Comparison of ENCODE assay signal across 14 mouse cellular contexts in the genomic region with DNA sequence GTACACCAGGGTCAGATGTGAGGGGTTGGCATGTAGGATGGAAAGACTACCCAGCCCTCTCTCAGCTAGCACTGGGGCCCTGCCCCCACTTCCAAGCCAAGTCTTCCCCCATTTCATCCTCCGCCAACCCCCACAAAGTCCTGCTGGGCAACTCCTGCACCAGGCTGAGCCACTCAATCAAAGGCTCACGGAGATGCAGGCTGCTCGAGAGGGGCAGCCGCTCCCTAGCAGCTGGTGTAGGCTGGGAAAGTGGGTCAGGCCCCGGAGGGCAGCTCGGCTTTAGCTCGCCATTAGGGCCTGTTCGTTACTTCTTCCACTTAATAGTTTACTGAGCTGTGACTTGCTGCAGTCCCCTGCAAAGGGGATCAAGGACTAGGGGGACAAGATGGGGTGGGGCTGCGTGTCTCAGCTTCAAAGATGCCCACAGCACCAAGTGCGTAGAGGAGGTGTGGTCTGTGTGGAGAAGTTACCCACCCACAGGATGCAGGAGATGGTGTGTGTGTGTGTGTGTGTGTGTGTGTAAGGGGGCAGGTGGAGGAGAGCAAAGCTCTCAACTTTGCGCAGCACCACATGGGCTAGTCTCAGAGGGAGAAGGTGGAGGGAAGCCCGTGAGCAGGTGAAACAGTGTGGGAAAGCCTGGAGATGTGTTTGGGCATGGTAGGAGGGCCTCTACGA. TPM values are rescaled to one million over a fixed set of nuclear protein-coding genes. Genes with fewer than 3 reads are reported as not detected.
DNase-seq lines count a peak whose midpoint lies in the region; ATAC-seq and TF ChIP-seq lines count a peak whose summit lies in the region.
"Had no signal": no experiment of that assay in that cellular context is flagged by ENCODE, and none has a peak within 500 bp of the region (broad histone marks: within the 10 kb centered on the region; RNA-seq: fewer than 3 reads in every experiment).

No protein-coding gene starts in this region.

- H3K4me3 ChIP-seq in hindbrain, postnatal 0 days (ENCODE audit: low read length) = no peak overlapping the region
- H3K4me3 ChIP-seq in hindbrain, embryonic 11.5 days (ENCODE audit: low read depth, low read length) = no peak overlapping the region
- H3K4me3 ChIP-seq in midbrain, embryonic 13.5 days (replicated peaks) = no peak overlapping the region
- H3K4me3 ChIP-seq in midbrain, embryonic 14.5 days (replicated peaks; ENCODE audit: low read depth, low read length) = no peak overlapping the region
- H3K4me3 ChIP-seq in gastrocnemius, adult 2 months = no peak overlapping the region
- H3K4me3 ChIP-seq: embryonic facial prominence, embryonic 15.5 days; heart, adult 2 months; neural tube, embryonic 15.5 days had no signal

- WGBS in hindbrain, postnatal 0 days = 48% methylated on average over 13 of the region's 13 CpGs
- 73% methylated on average over 13 of the region's 13 CpGs for WGBS in hindbrain, embryonic 11.5 days
- WGBS in midbrain, embryonic 13.5 days = 69% methylated on average over 13 of the region's 13 CpGs
- WGBS in midbrain, embryonic 14.5 days = 66% methylated on average over 13 of the region's 13 CpGs

- H3K4me2 ChIP-seq in hindbrain, postnatal 0 days (ENCODE audit: low read depth, low read length) = no peak overlapping the region
- no peak overlapping the region for H3K4me2 ChIP-seq in hindbrain, embryonic 11.5 days (replicated peaks; ENCODE audit: low read depth, low read length)
- no peak overlapping the region for H3K4me2 ChIP-seq in midbrain, embryonic 13.5 days (replicated peaks)
- no peak overlapping the region for H3K4me2 ChIP-seq in midbrain, embryonic 14.5 days (ENCODE audit: low read length)
- H3K4me2 ChIP-seq: embryonic facial prominence, embryonic 15.5 days; neural tube, embryonic 15.5 days had no signal

- intact Hi-C loops in gastrocnemius, adult 2 months (cut with DNase I) = no loop called here

- H3K27ac ChIP-seq in hindbrain, postnatal 0 days = no peak overlapping the region
- no peak overlapping the region for H3K27ac ChIP-seq in hindbrain, embryonic 11.5 days (ENCODE audit: low read depth, low read length)
- no peak overlapping the region for H3K27ac ChIP-seq in midbrain, embryonic 13.5 days
- H3K27ac ChIP-seq in midbrain, embryonic 14.5 days (replicated peaks; ENCODE audit: low read depth, low read length) = no peak overlapping the region
- H3K27ac ChIP-seq in gastrocnemius, adult 2 months = no peak overlapping the region
- H3K27ac ChIP-seq: embryonic facial prominence, embryonic 15.5 days; heart, adult 2 months; neural tube, embryonic 15.5 days had no signal

- H3K27me3 ChIP-seq in hindbrain, postnatal 0 days (ENCODE audit: insufficient read depth, low read length) = no peaks in the 10 kb centered on the region
- no peaks in the 10 kb centered on the region for H3K27me3 ChIP-seq in hindbrain, embryonic 11.5 days (ENCODE audit: control insufficient read depth, insufficient read depth, low read length)
- no peaks in the 10 kb centered on the region for H3K27me3 ChIP-seq in midbrain, embryonic 13.5 days
- no peaks in the 10 kb centered on the region for H3K27me3 ChIP-seq in midbrain, embryonic 14.5 days (ENCODE audit: control insufficient read depth, insufficient read depth, low read length)
- H3K27me3 ChIP-seq: embryonic facial prominence, embryonic 15.5 days; neural tube, embryonic 15.5 days had no signal

- no peaks in the 10 kb centered on the region for H3K9me3 ChIP-seq in hindbrain, postnatal 0 days (ENCODE audit: low read length)
- H3K9me3 ChIP-seq in hindbrain, embryonic 11.5 days (ENCODE audit: control insufficient read depth, low read length) = no peaks in the 10 kb centered on the region
- H3K9me3 ChIP-seq in midbrain, embryonic 13.5 days = no peaks in the 10 kb centered on the region
- no peaks in the 10 kb centered on the region for H3K9me3 ChIP-seq in midbrain, embryonic 14.5 days (ENCODE audit: control insufficient read depth, low read length)
- H3K9me3 ChIP-seq: embryonic facial prominence, embryonic 15.5 days; neural tube, embryonic 15.5 days had no signal

- no peak for TF ChIP-seq CTCF in hindbrain, postnatal 0 days (IDR thresholded peaks at IDR 0.05; ENCODE audit: low read depth)
- no peak for TF ChIP-seq CTCF in gastrocnemius, adult 2 months (IDR thresholded peaks at IDR 0.05)

- no peaks in the 10 kb centered on the region for H3K36me3 ChIP-seq in hindbrain, postnatal 0 days (ENCODE audit: insufficient read depth, low read length)
- no peaks in the 10 kb centered on the region for H3K36me3 ChIP-seq in hindbrain, embryonic 11.5 days (ENCODE audit: control insufficient read depth, insufficient read depth, low read length)
- H3K36me3 ChIP-seq in midbrain, embryonic 13.5 days = no peaks in the 10 kb centered on the region
- no peaks in the 10 kb centered on the region for H3K36me3 ChIP-seq in midbrain, embryonic 14.5 days (ENCODE audit: control insufficient read depth, insufficient read depth, low read length)
- H3K36me3 ChIP-seq: embryonic facial prominence, embryonic 15.5 days; neural tube, embryonic 15.5 days had no signal

- peak; percentile 45 for DNase-seq in hindbrain, postnatal 0 days (ENCODE audit: low spot score)
- no peak for DNase-seq in hindbrain, embryonic 11.5 days (ENCODE audit: low spot score)
- no peak for DNase-seq in midbrain, embryonic 14.5 days
- DNase-seq in retina, postnatal 1 day = peak; percentile 90
- peak; percentile 54 for DNase-seq in thymus, postnatal 4 days
- no peak for DNase-seq in gastrocnemius, adult 2 months
- DNase-seq: cerebellum, postnatal 14 days; embryo, embryonic 11 days; gastrocnemius, postnatal 14 days; heart, adult 2 months; lung, postnatal 10 days had no signal

- no peak overlapping the region for H3K9ac ChIP-seq in hindbrain, postnatal 0 days (replicated peaks; ENCODE audit: low read length)
- no peak overlapping the region for H3K9ac ChIP-seq in hindbrain, embryonic 11.5 days (ENCODE audit: low read depth, low read length)
- H3K9ac ChIP-seq in midbrain, embryonic 13.5 days (replicated peaks) = no peak overlapping the region
- H3K9ac ChIP-seq in midbrain, embryonic 14.5 days (replicated peaks; ENCODE audit: low read length) = no peak overlapping the region
- H3K9ac ChIP-seq: embryonic facial prominence, embryonic 15.5 days; neural tube, embryonic 15.5 days had no signal

- ATAC-seq in hindbrain, postnatal 0 days = peak; percentile 48; the same call in 1 of the 2 replicates
- no peak for ATAC-seq in hindbrain, embryonic 11.5 days (ENCODE audit: low FRiP score)
- ATAC-seq in midbrain, embryonic 13.5 days = 0 out of 2 replicates have a peak, but pooled peaks have one; percentile 40
- ATAC-seq in midbrain, embryonic 14.5 days (ENCODE audit: low FRiP score, low TSS enrichment) = no peak

- no peaks in the 10 kb centered on the region for H3K4me1 ChIP-seq in hindbrain, postnatal 0 days (ENCODE audit: insufficient read depth, low read length)
- no peaks in the 10 kb centered on the region for H3K4me1 ChIP-seq in hindbrain, embryonic 11.5 days (replicated peaks; ENCODE audit: control insufficient read depth, insufficient read depth, low read length)
- H3K4me1 ChIP-seq in midbrain, embryonic 13.5 days (replicated peaks) = peaks cover 4% of the 10 kb centered on the region
- H3K4me1 ChIP-seq in midbrain, embryonic 14.5 days (ENCODE audit: control insufficient read depth, insufficient read depth, low read length) = no peaks in the 10 kb centered on the region
- H3K4me1 ChIP-seq: neural tube, embryonic 15.5 days had no signal

RNA-seq across cellular contexts. Expression of a gene that starts 22.6 kb away (rescaled TPM):
- 60.4 and 76.9 TPM in 2 replicates for total RNA-seq in hindbrain, postnatal 0 days (2014; rRNA removed)
- 20.2 and 22.4 TPM in 2 replicates for polyA plus RNA-seq in hindbrain, postnatal 0 days (2015; fragmentation: Nextera tagmentation; extraction: Ambion mirVana)
- polyA plus RNA-seq in hindbrain, embryonic 11.5 days (2014; fragmentation: Nextera tagmentation; extraction: Ambion mirVana) = 13.0 and 16.1 TPM in 2 replicates
- 15.3 and 16.2 TPM in 2 replicates for polyA plus RNA-seq in midbrain, embryonic 13.5 days (2015; fragmentation: Nextera tagmentation; extraction: Ambion mirVana)
- polyA plus RNA-seq in midbrain, embryonic 14.5 days (2014; fragmentation: Nextera tagmentation; extraction: Ambion mirVana) = 27.3 and 33.1 TPM in 2 replicates
- total RNA-seq in gastrocnemius, adult 2 months (2021) = under 1 TPM in 1 of 2 experiments, not detected in 1; 0.45 TPM

Comparison
In these comparisons a context has a peak if more than half of its experiments do, and no peak if none do; other contexts are left out.
1. ATAC-seq: peak in hindbrain, postnatal 0 days (single experiment) and midbrain, embryonic 13.5 days (single experiment); none in hindbrain, embryonic 11.5 days (single experiment) and midbrain, embryonic 14.5 days (single experiment).
2. DNase-seq: peak in hindbrain, postnatal 0 days (single experiment), retina, postnatal 1 day (single experiment) and thymus, postnatal 4 days (single experiment); none in hindbrain, embryonic 11.5 days (single experiment), midbrain, embryonic 14.5 days (single experiment) and gastrocnemius, adult 2 months (single experiment).